Mouse (Mus musculus) MEL-GATA-1-ER (cell line): ENCODE data around the gene Ccdc96.

Experiments used
- DNase-seq: peaks from one replicate; pipeline ENCODE4 v3.0.0-alpha.2; 2012; ENCODE audit warnings: low read depth; ENCODE audit errors: extremely low read depth

Gene Ccdc96

GRCm38 (mm10) chr5:36484171-36484990 is at the start of gene Ccdc96, which contains the start of gene Tada2b:
TSS of gene Ccdc96 (plus strand) at chr5:36484588.
TSS of gene Tada2b (minus strand) at chr5:36484285.
- DNase-seq = peak; percentile 98

- no peak for DNase-seq
Observed at GRCm38 (mm10) chr5:36436858-36437257, 47.5 kb upstream of the Ccdc96 start.

GRCm38 (mm10) chr5:36440741-36441140 is 43.6 kb upstream of the Ccdc96 start:
- DNase-seq = no peak

GRCm38 (mm10) chr5:36444611-36445010 is 39.8 kb upstream of the Ccdc96 start:
- DNase-seq = no peak

- DNase-seq = no peak
Observed at GRCm38 (mm10) chr5:36445028-36445427, 39.4 kb upstream of the Ccdc96 start.

GRCm38 (mm10) chr5:36446166-36446890 is 38.1 kb upstream of the Ccdc96 start:
- DNase-seq = no peak

GRCm38 (mm10) chr5:36447872-36448271 is 36.5 kb upstream of the Ccdc96 start:
- no peak for DNase-seq

- no peak for DNase-seq
Observed at GRCm38 (mm10) chr5:36449710-36450358, 34.6 kb upstream of the Ccdc96 start.

- DNase-seq = no peak
Observed at GRCm38 (mm10) chr5:36451119-36451518, 33.3 kb upstream of the Ccdc96 start.

- no peak for DNase-seq
Observed at GRCm38 (mm10) chr5:36451872-36452389, 32.5 kb upstream of the Ccdc96 start.

- no peak for DNase-seq
Observed at GRCm38 (mm10) chr5:36452821-36453220, 31.6 kb upstream of the Ccdc96 start.

- no peak for DNase-seq
Observed at GRCm38 (mm10) chr5:36457706-36458105, 26.7 kb upstream of the Ccdc96 start.

- DNase-seq = peak; percentile 55
Observed at GRCm38 (mm10) chr5:36458926-36459325, 25.5 kb upstream of the Ccdc96 start.

- DNase-seq = no peak
Observed at GRCm38 (mm10) chr5:36460712-36461111, 23.7 kb upstream of the Ccdc96 start.

GRCm38 (mm10) chr5:36461231-36461630 is 23.2 kb upstream of the Ccdc96 start:
- no peak for DNase-seq

- peak; percentile 52 for DNase-seq
Observed at GRCm38 (mm10) chr5:36462810-36463209, 21.6 kb upstream of the Ccdc96 start.

GRCm38 (mm10) chr5:36463391-36463790 is 21.0 kb upstream of the Ccdc96 start:
- DNase-seq = no peak

- DNase-seq = peak; percentile 100
Observed at GRCm38 (mm10) chr5:36464709-36465661, 19.4 kb upstream of the Ccdc96 start, which contains the start of gene Grpel1. TSS of gene Grpel1 (plus strand) at chr5:36464998.

- no peak for DNase-seq
Observed at GRCm38 (mm10) chr5:36465889-36466288, 18.5 kb upstream of the Ccdc96 start.

- DNase-seq = no peak
Observed at GRCm38 (mm10) chr5:36471206-36471605, 13.2 kb upstream of the Ccdc96 start.
